Mouse (Mus musculus): ENCODE data around the gene Klf3.

Gene Klf3

DNA sequence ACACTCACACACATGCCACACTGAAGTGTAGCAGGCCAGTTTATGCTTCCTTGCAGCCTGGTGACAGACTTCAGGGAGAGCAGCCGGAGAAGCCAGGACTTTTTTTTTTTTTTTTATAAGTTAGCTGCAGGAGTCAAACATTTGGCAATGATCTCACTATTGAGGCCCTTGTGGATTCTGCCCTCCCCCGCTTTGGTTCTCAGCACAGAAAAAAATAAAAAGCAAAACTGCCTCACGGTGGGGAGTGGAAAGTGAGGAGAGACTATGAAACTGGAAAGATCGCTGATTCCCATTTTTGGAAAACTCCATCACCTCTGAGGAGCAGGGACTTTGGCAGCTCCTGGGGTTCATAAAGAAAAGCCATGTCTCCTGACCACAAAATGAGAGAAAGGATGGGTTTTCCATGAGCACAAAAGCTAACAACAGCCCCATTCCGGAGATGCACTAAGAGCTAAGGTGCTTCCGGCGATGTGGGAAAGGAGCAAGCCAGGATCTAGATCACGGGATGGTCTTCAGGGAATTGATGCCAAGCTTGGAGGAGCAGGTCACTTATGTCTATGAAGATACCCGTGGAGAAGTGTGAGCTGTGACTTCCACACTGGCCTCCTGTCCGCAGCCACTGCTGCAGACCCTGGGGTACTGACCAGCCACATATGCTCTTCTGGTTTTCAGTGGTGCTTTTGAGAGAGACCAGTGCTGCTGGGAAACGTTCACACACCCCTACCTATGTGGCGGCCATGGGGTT, 73.1 kb downstream of the Klf3 start:
- in situ Hi-C loops (cut with MboI; ENCODE audit: low sequenced_read_pairs), result no loop called here

DNA sequence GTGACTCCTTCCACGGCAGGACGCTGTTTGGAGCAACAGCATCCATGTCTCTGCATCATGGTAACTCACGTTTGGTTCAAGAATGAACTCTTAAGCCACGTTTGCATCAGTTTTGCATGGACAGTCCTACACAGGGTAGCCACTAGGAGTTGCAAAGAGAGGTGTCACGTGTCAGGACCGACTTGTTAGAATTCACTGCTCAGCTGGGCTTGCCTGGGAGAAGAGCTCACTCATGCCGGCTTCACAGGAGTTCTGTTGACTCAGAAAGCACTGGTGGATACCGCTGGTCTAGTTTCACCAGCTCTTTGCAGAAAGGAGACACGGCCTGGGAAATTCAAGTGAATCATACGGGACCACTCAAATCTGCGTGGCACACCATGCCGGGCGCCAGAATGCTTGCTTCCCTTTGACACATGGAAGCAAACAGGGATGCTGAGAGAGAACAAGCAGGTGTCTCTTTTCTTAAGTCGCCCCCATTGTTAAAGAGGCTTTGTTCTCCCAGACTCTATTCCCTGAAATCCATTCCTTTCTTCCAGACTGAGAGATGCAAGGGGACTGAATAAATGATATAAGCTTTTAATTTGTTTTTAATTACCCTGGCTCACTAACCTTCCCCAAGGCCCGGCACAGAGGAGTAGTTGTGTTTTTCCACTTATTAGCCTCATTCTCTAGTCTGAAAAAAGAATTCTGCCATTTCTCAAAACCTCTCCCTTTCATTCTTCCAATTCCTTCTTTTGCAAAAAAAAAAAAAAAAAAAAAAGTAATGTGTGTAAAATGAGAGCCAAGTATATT, 74.2 kb downstream of the Klf3 start:
- in situ Hi-C loops (cut with MboI; ENCODE audit: low sequenced_read_pairs), result no loop called here

- in situ Hi-C loops (cut with MboI; ENCODE audit: low sequenced_read_pairs), result no loop called here
Measured at GRCm38 (mm10) chr5:64878027-64878425, 74.8 kb downstream of the Klf3 start.

- in situ Hi-C loops (cut with MboI; ENCODE audit: low sequenced_read_pairs), result no loop called here
Measured at GRCm38 (mm10) chr5:64878526-64878925, 75.3 kb downstream of the Klf3 start.

DNA sequence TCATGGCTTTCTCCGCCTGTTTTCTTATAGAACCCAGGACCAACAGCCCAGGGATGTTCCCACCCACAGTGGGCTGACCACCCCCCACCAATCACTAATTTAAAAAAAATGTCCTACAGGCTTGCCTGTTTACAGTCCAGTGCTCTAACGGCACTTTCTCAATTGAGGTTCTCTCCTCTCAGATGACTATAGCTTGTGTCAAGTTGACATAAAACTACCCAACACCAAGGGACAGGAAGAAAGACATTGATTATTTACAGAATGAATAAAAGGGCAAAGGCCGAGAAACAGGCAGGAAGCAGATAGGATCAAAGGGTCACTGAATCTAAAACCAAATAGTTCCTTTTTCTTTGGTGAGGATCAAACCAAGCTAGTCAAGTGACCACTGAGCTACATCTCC, 76.1 kb downstream of the Klf3 start:
- in situ Hi-C loops (cut with MboI; ENCODE audit: low sequenced_read_pairs), result no loop called here

DNA sequence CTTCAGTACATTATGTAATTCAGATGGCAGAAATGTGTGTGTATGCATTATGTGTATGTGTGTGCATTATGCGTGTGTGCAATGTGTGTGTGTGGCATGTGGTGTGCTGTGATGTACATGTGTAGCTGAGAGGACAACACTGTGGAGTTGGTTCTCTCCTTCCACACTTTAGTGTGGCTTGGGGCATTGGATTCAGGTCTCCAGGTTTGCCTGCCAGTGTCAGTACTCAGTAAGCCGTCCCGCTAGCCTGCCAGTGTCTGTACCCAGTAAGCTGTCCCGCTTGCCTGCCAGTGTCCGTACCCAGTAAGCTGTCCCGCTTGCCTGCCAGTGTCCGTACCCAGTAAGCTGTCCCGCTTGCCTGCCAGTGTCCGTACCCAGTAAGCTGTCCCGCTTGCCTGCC, 78.4 kb downstream of the Klf3 start:
- in situ Hi-C loops (cut with MboI; ENCODE audit: low sequenced_read_pairs), result loop anchor here (10.0 kb wide), 1 partner anchor 83 kb away; the partner anchor contains the start of gene Tlr6

DNA sequence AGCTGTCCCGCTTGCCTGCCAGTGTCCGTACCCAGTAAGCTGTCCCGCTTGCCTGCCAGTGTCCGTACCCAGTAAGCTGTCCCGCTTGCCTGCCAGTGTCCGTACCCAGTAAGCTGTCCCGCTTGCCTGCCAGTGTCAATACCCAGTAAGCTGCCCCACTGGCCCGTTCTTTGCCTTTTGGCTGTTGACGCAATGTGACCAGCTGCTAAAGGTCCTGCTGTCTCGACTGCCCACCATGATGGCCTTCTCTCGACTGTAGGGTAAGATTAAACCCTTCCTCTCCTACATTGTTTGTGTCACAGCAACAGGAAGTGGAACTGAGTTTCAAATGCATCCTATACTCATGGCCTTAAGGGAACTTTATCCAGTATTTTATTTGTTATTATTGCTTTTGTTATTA, 78.8 kb downstream of the Klf3 start:
- in situ Hi-C loops (cut with MboI; ENCODE audit: low sequenced_read_pairs), result loop anchor here (10.0 kb wide), 1 partner anchor 83 kb away; the partner anchor contains the start of gene Tlr6
